Mouse (Mus musculus) yolk sac, embryonic 10.5 days (tissue): ENCODE measurements around the gene Dohh.
A peak's percentile ranks its signal among the peaks of the same experiment; 100 is the strongest.

Experiments used
- DNase-seq: peaks from one replicate; pipeline ENCODE4 v3.0.0-alpha.2; 2017; ENCODE audit warnings: low spot score

The Dohh gene

GRCm38 (mm10) chr10:81384605-81384982 is 366 bp downstream of the Dohh start:
- DNase-seq, result no peak

GRCm38 (mm10) chr10:81385603-81386306 is 1.5 kb downstream of the Dohh start:
- no peak for DNase-seq

GRCm38 (mm10) chr10:81387716-81388115 is 3.5 kb downstream of the Dohh start:
- no peak for DNase-seq

- peak; percentile 71 for DNase-seq
Measured at GRCm38 (mm10) chr10:81388505-81389055, 4.4 kb downstream of the Dohh start, which contains the start of gene Gm48552. Gm48552 (plus strand) TSS chr10:81389005.

DNA sequence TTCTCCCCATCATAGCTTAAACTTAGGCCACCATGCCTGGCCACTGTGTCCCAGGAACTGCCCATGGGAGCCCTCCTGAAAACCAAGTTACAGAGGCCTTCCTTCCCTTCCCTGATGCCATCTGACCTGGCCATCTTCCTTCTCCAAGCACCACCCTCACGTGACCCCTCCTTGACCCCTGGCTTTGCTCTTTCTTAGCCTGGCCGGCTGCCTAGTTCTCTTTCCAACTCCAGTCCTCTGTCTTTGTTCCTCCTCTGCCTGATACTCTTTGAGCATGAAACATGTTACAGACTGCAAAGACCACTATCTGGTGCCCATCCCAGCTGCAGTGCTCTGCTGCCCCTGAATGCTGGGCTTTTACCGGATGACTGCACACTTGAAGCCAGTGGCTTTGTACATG is 5.1 kb downstream of the Dohh start:
- DNase-seq, result no peak

DNA sequence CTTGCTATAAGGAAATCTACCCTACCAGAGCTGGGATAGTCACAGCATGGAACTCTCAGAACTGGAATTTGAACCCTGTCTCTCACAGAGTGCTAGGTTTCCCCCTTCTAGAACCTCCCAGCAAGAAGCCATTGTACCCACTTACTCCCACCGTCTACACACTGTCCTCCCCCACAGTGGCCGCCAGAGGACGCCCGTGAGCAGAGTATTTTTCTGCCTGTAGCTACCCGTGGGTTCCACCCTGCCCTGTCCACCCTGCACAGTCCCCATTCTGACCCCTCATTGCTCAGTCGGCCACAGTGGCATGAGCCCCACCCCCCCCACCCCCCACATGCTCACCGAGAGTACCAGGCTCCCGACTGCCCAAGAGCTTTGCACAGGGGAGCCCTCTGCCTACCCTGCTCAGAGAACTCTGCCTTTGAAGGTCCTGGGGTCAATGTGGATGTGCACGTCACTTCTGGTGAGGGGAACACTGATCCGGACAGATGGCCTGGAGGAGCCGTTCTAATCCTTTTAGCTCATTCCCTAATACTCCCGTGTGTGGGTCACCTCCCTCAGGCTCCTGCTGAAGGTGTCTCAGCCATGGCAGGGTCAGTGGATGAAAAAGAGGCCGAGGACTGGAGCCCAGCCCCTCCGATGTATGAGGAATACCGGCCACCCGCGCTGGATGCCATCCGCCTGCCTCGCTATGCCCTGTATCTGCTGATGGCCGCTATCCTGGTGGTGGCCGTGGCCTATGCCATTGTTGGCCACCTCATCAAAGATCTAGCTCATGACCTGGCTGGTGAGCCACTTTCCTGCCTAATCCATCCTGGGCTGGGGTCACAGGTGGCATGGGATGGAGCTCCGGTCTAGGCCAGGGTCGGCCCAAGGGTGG is 5.8 kb downstream of the Dohh start:
- no peak for DNase-seq

DNA sequence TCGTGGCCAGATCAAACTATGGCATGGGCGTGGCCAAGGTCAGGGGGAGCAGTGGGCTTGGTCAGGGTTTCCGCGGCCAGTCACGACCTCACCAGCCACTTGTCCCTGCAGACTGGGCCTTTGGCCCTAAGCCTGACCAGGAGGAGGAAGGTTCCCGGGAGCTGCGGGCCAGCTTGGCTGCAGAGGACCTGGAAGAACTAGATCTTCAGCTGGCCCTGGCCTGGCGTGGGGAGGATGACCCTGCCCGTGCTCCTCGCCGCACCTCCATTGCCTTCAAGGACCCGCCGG is 6.4 kb downstream of the Dohh start:
- no peak for DNase-seq

DNA sequence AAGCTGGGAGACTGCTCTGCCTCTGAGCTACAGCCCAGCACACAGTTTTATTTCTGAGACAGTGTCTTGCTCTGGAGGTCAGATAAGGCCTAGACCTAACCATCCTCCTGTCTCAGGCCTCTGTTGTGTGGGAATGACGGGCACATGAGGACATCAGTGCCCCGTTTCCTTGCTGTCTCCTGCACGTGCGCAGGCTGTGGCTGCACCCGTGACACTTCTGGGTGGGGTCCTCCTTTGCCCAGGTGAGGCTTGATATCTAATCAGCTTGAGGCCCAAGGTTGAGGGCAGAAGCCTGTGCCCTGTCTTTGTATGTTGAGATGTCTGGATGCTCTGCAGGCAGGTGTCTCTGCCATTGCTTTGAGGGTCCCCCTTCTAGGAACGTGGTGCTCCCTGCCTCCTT is 8.0 kb downstream of the Dohh start:
- DNase-seq, result no peak

DNA sequence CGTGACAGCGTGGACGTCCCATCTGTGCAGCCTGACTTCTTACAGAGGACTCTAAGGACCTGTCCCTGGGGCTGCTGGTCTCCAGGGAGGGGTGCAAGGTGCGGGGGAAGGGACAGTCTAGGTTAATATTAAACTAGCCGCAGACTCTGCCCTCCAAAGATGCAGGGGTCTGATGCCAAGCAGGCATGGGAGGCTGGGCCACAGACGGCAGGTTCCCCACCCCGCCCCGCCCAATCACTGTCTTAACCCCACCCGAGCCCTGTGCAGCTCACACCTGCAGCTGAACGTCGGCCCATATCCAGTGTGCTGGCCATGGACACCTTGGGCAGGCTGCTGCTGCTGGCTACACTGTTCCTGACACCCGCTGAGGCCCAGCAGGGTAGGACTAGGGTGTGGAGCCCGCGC is 8.6 kb downstream of the Dohh start, which contains the start of gene Smim24:
Gene Smim24, plus strand, starts transcription at position 271 of the 405 bp plus-strand sequence.
- DNase-seq, result no peak

DNA sequence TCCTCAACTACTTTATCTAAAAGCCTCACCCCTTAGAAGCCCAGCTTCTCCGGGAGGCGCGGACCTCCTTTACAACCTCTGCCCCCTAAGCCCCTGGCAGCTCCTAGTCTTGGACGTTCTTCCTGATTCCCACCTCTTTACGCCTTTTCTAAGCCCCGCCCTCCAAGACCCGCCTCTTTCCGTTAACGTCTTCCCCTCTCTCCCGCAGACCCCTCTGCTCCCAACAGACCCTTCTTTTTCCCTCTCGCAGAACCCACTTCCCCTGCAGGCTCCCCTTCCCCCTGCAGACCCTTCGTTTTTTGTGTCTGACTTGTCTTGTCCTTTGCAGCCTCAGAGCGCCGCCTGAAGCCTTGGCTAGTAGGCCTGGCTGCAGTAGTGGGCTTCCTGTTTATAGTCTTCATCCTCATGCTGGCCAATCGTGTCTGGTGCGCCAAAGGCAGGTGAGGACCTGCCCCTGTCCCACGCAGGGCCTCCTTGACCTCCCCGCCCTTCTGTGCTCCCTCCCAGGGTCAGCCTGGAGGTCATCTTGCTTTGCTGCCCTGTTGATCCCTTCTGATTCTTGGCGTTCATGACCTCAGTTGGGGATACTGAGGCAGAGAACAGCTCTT is 9.3 kb downstream of the Dohh start:
- peak; percentile 66 for DNase-seq

DNA sequence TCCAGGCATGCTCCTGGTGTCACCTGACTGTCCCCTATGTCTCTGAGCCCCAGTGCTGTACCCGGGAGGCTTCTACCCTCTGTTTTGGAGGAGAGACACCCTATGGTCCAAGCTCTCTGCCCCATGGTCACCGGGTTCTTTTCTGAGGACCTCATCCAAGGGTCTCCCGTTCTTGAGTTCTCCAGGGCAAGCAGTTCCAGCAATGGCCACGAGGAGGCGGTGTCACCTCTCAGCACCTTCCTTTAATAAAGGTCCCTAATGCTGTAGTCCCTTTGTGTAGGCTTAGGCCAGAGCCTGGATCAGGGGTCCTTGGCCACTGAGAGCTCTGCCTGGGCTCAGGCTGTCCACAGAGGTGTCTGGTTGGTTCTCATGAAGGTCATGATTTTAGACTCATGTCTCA is 10.9 kb downstream of the Dohh start:
- no peak for DNase-seq

- DNase-seq, result no peak
Measured at GRCm38 (mm10) chr10:81395865-81396264, 11.6 kb downstream of the Dohh start.

DNA sequence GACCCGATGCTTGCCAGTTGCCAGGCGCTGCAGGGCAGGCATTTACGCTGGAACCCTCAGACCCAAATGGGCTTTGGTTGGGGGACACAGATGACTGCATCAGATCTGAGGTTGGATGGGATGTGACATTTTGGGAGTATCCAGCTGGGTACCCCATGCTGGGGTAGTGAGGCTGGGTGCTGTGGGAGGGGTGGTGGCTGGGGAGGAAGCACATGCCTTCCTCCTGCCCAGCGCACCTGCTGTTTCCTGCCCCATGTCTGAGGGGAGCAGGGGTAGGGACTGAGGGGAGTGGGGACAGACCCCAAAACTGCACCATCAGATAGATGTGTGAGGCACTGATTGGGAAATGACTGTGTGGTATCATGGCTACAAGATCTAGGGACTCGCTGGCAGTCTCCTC is 12.5 kb downstream of the Dohh start:
- DNase-seq, result no peak

GRCm38 (mm10) chr10:81399296-81399695 is 15.1 kb downstream of the Dohh start:
- DNase-seq, result no peak

DNA sequence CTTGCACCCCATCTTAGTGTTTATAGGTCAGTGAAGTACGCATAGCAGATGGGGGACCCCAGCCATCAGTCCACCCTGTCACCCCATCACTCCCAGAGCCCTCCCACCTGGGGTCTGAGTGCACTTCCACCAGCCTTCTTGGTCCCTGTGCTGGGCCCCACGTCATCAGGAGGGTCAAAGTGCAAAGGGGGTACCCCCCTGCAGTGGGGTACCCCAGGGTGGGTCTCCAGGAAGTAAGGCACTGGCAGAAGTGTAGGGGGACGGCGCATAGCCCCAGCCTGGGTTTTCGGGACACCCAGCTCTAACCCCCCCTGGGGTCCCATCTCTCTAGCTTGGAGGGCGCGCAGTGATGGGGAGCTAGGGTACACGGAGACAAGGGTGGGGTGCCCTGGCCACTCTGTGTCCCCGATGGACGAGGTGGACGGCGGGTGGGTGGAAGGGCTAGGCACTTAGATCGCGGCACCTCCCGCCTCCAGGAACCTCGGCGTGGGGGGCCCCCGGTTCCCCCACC is 15.6 kb downstream of the Dohh start:
- DNase-seq, result no peak

DNA sequence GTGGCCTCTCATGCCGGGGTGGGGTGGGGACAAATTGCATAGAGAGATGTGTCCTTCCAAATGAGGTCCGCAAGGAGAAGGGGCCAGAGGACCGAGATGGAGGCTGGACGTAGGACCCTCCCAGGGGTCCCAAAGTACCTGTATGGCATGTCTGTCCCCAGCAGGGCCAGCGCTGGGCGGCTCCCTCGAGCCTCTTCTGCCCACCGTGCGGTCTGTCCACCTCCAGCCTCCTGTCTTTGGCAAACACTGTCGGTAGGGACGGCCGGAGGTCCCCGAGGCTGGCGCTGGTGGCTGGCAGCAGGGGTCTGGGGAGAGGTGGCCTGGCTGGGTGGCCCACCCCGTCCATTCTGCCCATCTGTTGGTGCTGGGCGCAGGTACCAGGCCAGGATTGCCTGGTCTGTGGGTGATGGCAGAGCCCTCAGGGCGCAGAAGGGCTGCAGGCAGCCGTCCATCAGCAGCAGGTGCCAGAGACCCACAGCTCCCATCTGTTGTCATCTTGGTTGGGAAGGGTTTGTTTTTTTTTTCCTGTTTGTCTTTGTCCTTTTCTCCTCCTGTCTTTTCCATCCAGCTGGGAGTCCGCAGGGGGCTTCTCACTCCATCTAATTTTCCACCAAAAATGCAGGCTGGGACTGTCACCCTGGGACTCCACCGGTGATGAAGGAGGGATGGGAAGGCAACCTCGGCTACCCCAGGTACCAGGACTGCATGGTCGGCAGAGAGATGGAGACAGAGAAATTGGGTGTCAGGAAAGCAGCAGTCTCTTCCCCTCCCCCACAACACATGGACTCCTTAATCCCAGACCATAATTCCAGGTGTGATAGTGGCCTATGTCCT is 16.4 kb downstream of the Dohh start:
- no peak for DNase-seq

- no peak for DNase-seq
Measured at GRCm38 (mm10) chr10:81401205-81401520, 16.9 kb downstream of the Dohh start.

DNA sequence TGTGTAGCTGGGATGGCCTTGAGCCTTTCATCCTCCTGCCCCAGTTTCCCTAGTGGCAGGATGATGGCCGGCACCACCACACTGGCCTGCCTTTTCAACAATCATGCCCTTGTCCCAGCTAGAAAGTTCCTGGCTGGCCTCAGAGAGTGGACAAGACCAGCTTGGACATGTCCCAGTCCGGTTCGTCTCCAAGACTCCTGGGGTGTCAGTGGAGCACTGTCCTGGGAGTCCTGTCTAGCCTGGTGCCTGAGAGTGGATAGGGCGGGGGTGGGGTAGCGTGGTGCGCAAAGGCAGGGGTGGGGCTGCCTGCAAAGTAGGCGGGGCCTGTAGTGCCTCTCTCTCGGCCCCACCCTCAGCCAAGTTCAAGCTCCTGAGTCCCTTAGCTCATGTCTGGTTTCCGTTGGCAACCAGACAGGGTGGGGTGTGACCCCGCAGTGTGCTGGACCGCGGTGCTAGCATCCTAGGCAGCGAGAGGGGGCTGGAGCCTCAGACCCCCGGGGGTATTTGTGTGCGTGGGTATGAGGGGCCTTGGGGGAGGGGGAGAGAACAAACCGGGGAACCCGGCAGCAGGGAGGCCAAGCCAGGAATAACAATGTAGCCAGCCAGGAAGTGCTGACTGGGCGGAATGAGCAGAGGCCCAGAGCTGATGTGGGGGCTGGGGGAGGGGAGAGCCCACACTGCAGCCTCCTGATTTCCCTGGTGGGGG is 17.4 kb downstream of the Dohh start:
- peak; percentile 75 for DNase-seq

DNA sequence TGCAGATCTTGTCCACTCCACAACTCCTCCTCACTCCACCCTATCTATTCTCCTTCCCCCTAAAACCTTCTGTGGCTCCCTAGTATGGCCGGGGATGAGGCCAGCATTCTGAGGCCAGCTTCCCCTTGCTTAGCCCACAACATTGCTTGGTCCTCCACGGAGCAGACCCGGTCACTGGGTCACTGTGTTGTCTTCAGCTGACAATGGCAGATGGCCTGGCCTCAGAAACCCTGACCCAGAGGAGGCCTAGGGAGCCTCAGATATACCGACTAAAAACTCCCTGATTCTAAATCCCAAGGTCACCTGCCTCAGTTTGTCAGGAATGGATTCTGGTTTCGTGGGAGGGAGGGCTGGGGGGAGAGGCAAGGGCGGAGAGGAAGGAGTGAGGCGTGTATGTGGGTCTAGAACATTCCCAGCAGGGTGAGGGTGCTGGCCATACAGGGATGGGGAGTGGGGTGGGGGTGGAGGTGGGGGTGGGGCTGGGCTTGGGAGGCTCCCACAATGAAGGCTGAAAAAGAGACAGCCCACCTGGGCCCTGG is 18.1 kb downstream of the Dohh start:
- no peak for DNase-seq

- no peak for DNase-seq
Measured at GRCm38 (mm10) chr10:81403511-81403910, 19.3 kb downstream of the Dohh start.

DNA sequence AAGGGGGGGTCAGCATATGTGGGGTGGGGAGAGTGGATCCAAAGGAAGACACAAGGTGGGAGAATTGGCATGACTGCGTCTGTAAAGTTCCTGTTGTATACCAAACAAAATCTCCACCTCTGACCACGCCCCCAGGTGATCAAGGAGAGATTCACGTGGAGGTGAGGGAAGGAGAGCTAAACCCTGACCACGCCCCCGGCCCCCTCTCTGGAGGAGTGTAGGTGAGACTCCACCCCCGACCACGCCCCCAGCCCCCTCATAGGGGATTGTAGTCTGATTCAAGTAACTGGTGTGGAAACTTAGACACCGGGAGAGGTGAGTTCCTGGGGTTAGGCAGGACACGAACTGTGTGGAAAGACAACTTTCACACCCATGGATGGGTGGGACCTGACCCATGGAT is 19.9 kb downstream of the Dohh start:
- DNase-seq, result no peak
